Mouse (Mus musculus) right cerebral cortex, postnatal 10 days (tissue): Measurements from ENCODE around the gene Acad12.
"Not testable (repeated sequence)": the region's sequence is repeated elsewhere in the genome, so short reads cannot be mapped to it uniquely, and the experiment has no call there.

Experiments
- DNase-seq, 2 experiments: peaks; one replicate each; pipeline ENCODE4 v3.0.0; 2021; ENCODE audit warnings: low spot score in 2 of 2

Acad12 gene

GRCm38 (mm10) chr5:121618592-121619513, at the start of gene Acad12:
Acad12 (minus strand) TSS chr5:121618938.
- DNase-seq = peak; percentile 79 to 87

GRCm38 (mm10) chr5:121668411-121668810, 49.7 kb upstream of the Acad12 start:
- DNase-seq = no peak

- DNase-seq = no peak
Observed at GRCm38 (mm10) chr5:121667067-121667466, 48.3 kb upstream of the Acad12 start.

GRCm38 (mm10) chr5:121664971-121665370, 46.2 kb upstream of the Acad12 start:
- DNase-seq = no peak

- DNase-seq = no peak
Observed at GRCm38 (mm10) chr5:121664078-121664477, 45.3 kb upstream of the Acad12 start.

GRCm38 (mm10) chr5:121663456-121663855, 44.7 kb upstream of the Acad12 start:
- no peak for DNase-seq

GRCm38 (mm10) chr5:121661494-121661893, 42.8 kb upstream of the Acad12 start:
- no peak for DNase-seq

GRCm38 (mm10) chr5:121660897-121661254, 42.1 kb upstream of the Acad12 start:
- peak; percentile 34 to 42 for DNase-seq

GRCm38 (mm10) chr5:121660059-121660896, 41.5 kb upstream of the Acad12 start, which contains the start of the genes Acad10 and Brap:
Acad10 (minus strand) TSS chr5:121660514.
Brap (plus strand) TSS chr5:121660563.
- peak; percentile 94 to 95 for DNase-seq

- not testable (repeated sequence) for DNase-seq
Observed at GRCm38 (mm10) chr5:121657656-121658055, 38.9 kb upstream of the Acad12 start.

GRCm38 (mm10) chr5:121656866-121657265, 38.1 kb upstream of the Acad12 start:
- not testable (repeated sequence) for DNase-seq

GRCm38 (mm10) chr5:121654526-121654925, 35.8 kb upstream of the Acad12 start:
- no peak for DNase-seq

- no peak for DNase-seq
Observed at GRCm38 (mm10) chr5:121649134-121649533, 30.4 kb upstream of the Acad12 start.

GRCm38 (mm10) chr5:121639601-121640000, 20.9 kb upstream of the Acad12 start:
- DNase-seq = no peak

GRCm38 (mm10) chr5:121637296-121637695, 18.6 kb upstream of the Acad12 start:
- DNase-seq = no peak

GRCm38 (mm10) chr5:121634668-121635067, 15.9 kb upstream of the Acad12 start:
- no peak for DNase-seq

- DNase-seq = no peak
Observed at GRCm38 (mm10) chr5:121632804-121633203, 14.1 kb upstream of the Acad12 start.

GRCm38 (mm10) chr5:121631106-121631647, 12.4 kb upstream of the Acad12 start:
- DNase-seq = not testable (repeated sequence)

- DNase-seq = peak; percentile 50 to 76
Observed at GRCm38 (mm10) chr5:121627871-121628270, 9.1 kb upstream of the Acad12 start.

- DNase-seq = no peak
Observed at GRCm38 (mm10) chr5:121623241-121623640, 4.5 kb upstream of the Acad12 start.

GRCm38 (mm10) chr5:121621102-121621501, 2.4 kb upstream of the Acad12 start:
- DNase-seq = no peak

GRCm38 (mm10) chr5:121614921-121615320, 3.8 kb downstream of the Acad12 start:
- DNase-seq = not testable (repeated sequence)
